Mouse (Mus musculus) erythroblast, embryonic 14.5 days (primary cell): ENCODE results near the gene Skap1. TPM values are rescaled to one million over a fixed set of nuclear protein-coding genes. Genes with fewer than 3 reads are reported as not detected.

Experiments
- H3K27me3 ChIP-seq: 2 replicates; pipeline ENCODE4 v1.6.1; 2012; ENCODE audit warnings: inconsistent platforms; ENCODE audit not compliant: control insufficient read depth
- H3K36me3 ChIP-seq: 2 replicates; pipeline ENCODE4 v1.6.1; 2012; ENCODE audit warnings: mild to moderate bottlenecking, inconsistent platforms; ENCODE audit not compliant: control insufficient read depth
- H3K4me1 ChIP-seq: 2 replicates; pipeline ENCODE4 v1.6.1; 2012; ENCODE audit warnings: inconsistent platforms; ENCODE audit not compliant: control insufficient read depth
- H3K4me3 ChIP-seq: replicated peaks from 2 replicates; pipeline ENCODE3; 2012; ENCODE audit warnings: moderate library complexity, mild to moderate bottlenecking, inconsistent platforms
- H3K9me3 ChIP-seq: 2 replicates; pipeline ENCODE4 v1.6.1; 2012; ENCODE audit warnings: low read length, inconsistent platforms, mixed read lengths; ENCODE audit not compliant: control insufficient read depth
- GATA1 ChIP-seq: IDR thresholded peaks from 2 replicates; pipeline ENCODE4 v1.6.1; 2012; ENCODE audit warnings: low read length, inconsistent platforms, mixed read lengths
- TAL1 ChIP-seq: IDR thresholded peaks from 3 replicates; pipeline ENCODE4 v1.6.1; 2012; ENCODE audit warnings: low read length, inconsistent platforms, mixed read lengths
- polyA plus RNA-seq: library from polyadenylated mRNA; stranded (reverse); fragments of >175 nt; gene quantifications from 2 replicates; pipeline ENCODE4 v1.2.3, GENCODE M21; 2012

Gene Skap1
- polyA plus RNA-seq, 1 experiment: not detected

- H3K36me3 ChIP-seq: no peaks in the 10 kb centered on the region
- H3K27me3 ChIP-seq: no peaks in the 10 kb centered on the region; the same call in none of the 2 replicates
- H3K9me3 ChIP-seq: no peaks in the 10 kb centered on the region
- H3K4me1 ChIP-seq: no peaks in the 10 kb centered on the region
- TF ChIP-seq TAL1: no peak
- TF ChIP-seq GATA1: no peak
- no peak overlapping the region for H3K4me3 ChIP-seq
These were observed 71.8 kb downstream of the Skap1 start for GRCm38 (mm10) chr11:96536146-96536545.

- H3K4me3 ChIP-seq: no peak overlapping the region
- no peaks in the 10 kb centered on the region; the same call in none of the 2 replicates for H3K27me3 ChIP-seq
- TF ChIP-seq TAL1: no peak
- no peak for TF ChIP-seq GATA1
- H3K9me3 ChIP-seq: no peaks in the 10 kb centered on the region
- no peaks in the 10 kb centered on the region for H3K4me1 ChIP-seq
- H3K36me3 ChIP-seq: no peaks in the 10 kb centered on the region
These were observed 77.6 kb downstream of the Skap1 start for GRCm38 (mm10) chr11:96542003-96542402.

- H3K36me3 ChIP-seq: no peaks in the 10 kb centered on the region
- H3K4me3 ChIP-seq: no peak overlapping the region
- TF ChIP-seq GATA1 (no peak), TAL1 (no peak)
- no peaks in the 10 kb centered on the region for H3K9me3 ChIP-seq
- no peaks in the 10 kb centered on the region for H3K4me1 ChIP-seq
- H3K27me3 ChIP-seq: no peaks in the 10 kb centered on the region; the same call in none of the 2 replicates
These were observed 78.2 kb downstream of the Skap1 start for GRCm38 (mm10) chr11:96542561-96542960.

- Histone ChIP-seq H3K27me3 (no peaks in the 10 kb centered on the region), H3K4me3 (no peak overlapping the region), H3K36me3 (no peaks in the 10 kb centered on the region), H3K4me1 (no peaks in the 10 kb centered on the region), H3K9me3 (no peaks in the 10 kb centered on the region)
- TF ChIP-seq GATA1: no peak
- TF ChIP-seq TAL1: no peak
These were observed 82.0 kb downstream of the Skap1 start for GRCm38 (mm10) chr11:96546428-96546827.

GRCm38 (mm10) chr11:96550960-96551703 lies 86.7 kb downstream of the Skap1 start:
- Histone ChIP-seq H3K4me1 (no peaks in the 10 kb centered on the region), H3K4me3 (no peak overlapping the region), H3K27me3 (no peaks in the 10 kb centered on the region), H3K36me3 (no peaks in the 10 kb centered on the region), H3K9me3 (no peaks in the 10 kb centered on the region)
- no peak for TF ChIP-seq GATA1
- TF ChIP-seq TAL1: no peak

- no peak for TF ChIP-seq TAL1
- TF ChIP-seq GATA1: no peak
- no peak overlapping the region for H3K4me3 ChIP-seq
These were observed 88.7 kb downstream of the Skap1 start for GRCm38 (mm10) chr11:96553091-96553490.

GRCm38 (mm10) chr11:96560229-96560628 lies 95.8 kb downstream of the Skap1 start:
- no peak overlapping the region for H3K4me3 ChIP-seq
- H3K9me3 ChIP-seq: peaks cover 2% of the 10 kb centered on the region; the same call in 1 of the 2 replicates
- H3K27me3 ChIP-seq: no peaks in the 10 kb centered on the region
- TF ChIP-seq GATA1 (no peak), TAL1 (no peak)
- H3K4me1 ChIP-seq: peaks cover 2% of the 10 kb centered on the region; the same call in 1 of the 2 replicates
- no peaks in the 10 kb centered on the region for H3K36me3 ChIP-seq

More at GRCm38 (mm10) chr11:96553091-96553490, 88.7 kb downstream of the Skap1 start:
- Histone ChIP-seq H3K9me3 (no peaks in the 10 kb centered on the region), H3K27me3 (no peaks in the 10 kb centered on the region), H3K4me1 (no peaks in the 10 kb centered on the region), H3K36me3 (no peaks in the 10 kb centered on the region)

GRCm38 (mm10) chr11:96564088-96564487 lies 99.7 kb downstream of the Skap1 start:
- Histone ChIP-seq H3K4me3 (no peak overlapping the region), H3K4me1 (peaks cover 2% of the 10 kb centered on the region; the same call in 1 of the 2 replicates), H3K36me3 (no peaks in the 10 kb centered on the region), H3K9me3 (peaks cover 2% of the 10 kb centered on the region; the same call in 1 of the 2 replicates), H3K27me3 (no peaks in the 10 kb centered on the region)
- TF ChIP-seq GATA1: no peak
- TF ChIP-seq TAL1: no peak

GRCm38 (mm10) chr11:96572515-96572914 lies 108.1 kb downstream of the Skap1 start:
- H3K27me3 ChIP-seq: peaks cover 2% of the 10 kb centered on the region; the same call in 1 of the 2 replicates
- TF ChIP-seq GATA1: no peak
- no peak for TF ChIP-seq TAL1
- H3K9me3 ChIP-seq: no peaks in the 10 kb centered on the region
- H3K36me3 ChIP-seq: no peaks in the 10 kb centered on the region
- H3K4me3 ChIP-seq: no peak overlapping the region
- H3K4me1 ChIP-seq: no peaks in the 10 kb centered on the region
